8 mouse cellular contexts compared by ENCODE assay signal in the genomic region with DNA sequence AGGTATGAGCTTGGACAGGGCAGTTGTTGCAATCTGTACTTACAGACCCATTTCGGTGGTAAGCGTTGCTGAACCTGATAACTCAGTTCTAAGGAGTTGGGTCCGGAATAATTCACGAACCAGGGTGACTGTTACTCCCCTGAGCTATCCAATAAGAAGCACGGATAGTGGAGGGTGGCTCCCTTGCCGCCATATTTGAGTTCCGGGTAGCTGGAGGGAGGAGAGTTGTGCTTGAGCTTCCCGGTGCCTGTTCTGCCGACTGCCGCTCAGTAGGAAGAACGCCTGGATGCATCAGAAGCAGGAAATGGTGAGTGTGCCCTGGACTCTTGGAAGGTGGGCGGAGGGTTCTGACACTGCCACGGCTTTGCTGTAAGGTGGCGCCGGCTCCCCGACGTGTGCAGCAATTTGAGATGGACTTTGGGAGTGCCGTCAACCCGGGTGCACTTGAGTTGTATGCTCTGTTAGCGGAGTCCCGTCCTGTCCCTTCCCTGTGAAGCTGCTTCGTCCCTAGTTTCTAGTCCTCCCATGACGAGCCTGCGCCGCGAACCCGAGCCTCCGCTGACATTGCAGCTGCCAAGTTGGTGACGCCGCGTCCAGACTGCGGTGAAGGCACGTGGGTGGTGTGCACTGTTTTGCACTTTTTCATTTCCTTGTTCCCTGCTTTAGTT. TPM values are rescaled to one million over a fixed set of nuclear protein-coding genes. Genes with fewer than 3 reads are reported as not detected.
A peak's percentile ranks its signal among the peaks of the same experiment; 100 is the strongest.
DNase-seq lines count a peak whose midpoint lies in the region; ATAC-seq lines count a peak whose summit lies in the region.

Gene Zfp472 (plus strand): TSS at position 192 of the 668 bp plus-strand sequence.

- intact Hi-C loops in gastrocnemius, postnatal 14 days (cut with DNase I; ENCODE audit: low total_unique reads), result no loop called here
- intact Hi-C loops in left cerebral cortex, postnatal 10 days (cut with DNase I), result no loop called here

- ATAC-seq in inflammation-experienced regulatory T-cells, adult 6 months, result peak; percentile 95
- ATAC-seq in megakaryocyte-erythroid progenitor cell, adult 5-6 weeks (replicated peaks; ENCODE audit: low FRiP score, low TSS enrichment, poor library complexity, severe bottlenecking), result peak; percentile 98

- DNase-seq in adrenal gland, adult (ENCODE audit: inconsistent age in 2 of 2, low spot score in 1 of 2), result peak; percentile 91 to 98
- DNase-seq in embryo, embryonic 10.5 days (ENCODE audit: low spot score), result peak; percentile 97
- DNase-seq in gastrocnemius, postnatal 14 days, result peak; percentile 84
- peak; percentile 88 to 95 for DNase-seq in left cerebral cortex, postnatal 10 days (ENCODE audit: extremely low spot score in 1 of 2, low spot score in 2 of 2)
- DNase-seq in right cerebral cortex, postnatal 25 days, result peak; percentile 90
- peak; percentile 83 to 86 for DNase-seq in urinary bladder, postnatal 4 days (ENCODE audit: low spot score in 2 of 2)

RNA-seq across cellular contexts. Expression of gene Zfp472, which starts in this region (rescaled TPM):
- 1 to 10 TPM; 1.9 TPM for total RNA-seq in gastrocnemius, postnatal 14 days (2021)
- polyA plus RNA-seq in inflammation-experienced regulatory T-cells, adult 6 months (2017; shearing (Covaris generic)), result 10 to 100 TPM; 23.9 to 28.3 (median 25.7) TPM
- 1 to 10 TPM; 4.3 to 5.5 TPM for total RNA-seq in left cerebral cortex, postnatal 10 days (2021)
- 13.4 and 16.8 TPM in 2 replicates for total RNA-seq in megakaryocyte-erythroid progenitor cell, adult 5-6 weeks (2014; fragmentation: Nextera tagmentation)
- total RNA-seq in megakaryocyte-erythroid progenitor cell, adult 5-6 weeks (2017), result 16.5 and 20.0 TPM in 2 replicates

Comparison
In these comparisons a context has a peak if more than half of its experiments do, and no peak if none do; other contexts are left out.
1. Peak in every context shown above with its lines: DNase-seq and ATAC-seq.